Mouse (Mus musculus) cerebellum, adult 2 months (tissue): ENCODE results near the gene Cfap57. TPM values are rescaled to one million over a fixed set of nuclear protein-coding genes. Genes with fewer than 3 reads are reported as not detected.

ENCODE experiments used
- DNase-seq, 2 experiments: peaks; one replicate each; pipeline ENCODE4 v3.0.0; 2021
- H3K27ac ChIP-seq: fragments of 200-500 bp; 2 replicates; pipeline ENCODE4 v1.5.1; 2012; ENCODE audit warnings: low read length, control low read depth, inconsistent platforms; ENCODE audit not compliant: insufficient read depth
- H3K27me3 ChIP-seq: fragments of 200-500 bp; 2 replicates; pipeline ENCODE4 v1.6.1; 2012; ENCODE audit warnings: inconsistent platforms, mild to moderate bottlenecking, low read length, moderate library complexity; ENCODE audit not compliant: control insufficient read depth, insufficient read depth
- H3K4me1 ChIP-seq: fragments of 200-500 bp; 2 replicates; pipeline ENCODE4 v1.6.1; 2011; ENCODE audit warnings: low read length; ENCODE audit not compliant: control insufficient read depth, insufficient read depth
- H3K4me3 ChIP-seq: fragments of 200-500 bp; replicated peaks from 2 replicates; pipeline ENCODE3; 2011; ENCODE audit warnings: mild to moderate bottlenecking, low read depth, low read length, control low read depth; ENCODE audit not compliant: insufficient read depth
- CTCF ChIP-seq: fragments of 200-500 bp; IDR thresholded peaks from 2 replicates; pipeline ENCODE4 v1.5.1; 2011; ENCODE audit warnings: low read depth, mild to moderate bottlenecking, control low read depth, low read length, moderate library complexity, borderline replicate concordance; ENCODE audit not compliant: insufficient read depth
- POLR2A ChIP-seq: fragments of 200-500 bp; IDR thresholded peaks from 2 replicates; pipeline ENCODE4 v1.6.1; 2011; ENCODE audit warnings: low read length, control low read depth, borderline replicate concordance; ENCODE audit not compliant: insufficient read depth
- WGBS: fragments of 180-500 bp; shearing (Covaris S2); methylation state at CpG from one replicate; pipeline ENCODE4 v1.1.7; 2018; 5-methylcytosine and 5-hydroxymethylcytosine counted together
- polyA plus RNA-seq: library from polyadenylated mRNA; depleted of rRNA; stranded (reverse); fragments of >200 nt; gene quantifications from 2 replicates; pipeline ENCODE4 v1.2.3, GENCODE M21; 2012

The Cfap57 gene
- polyA plus RNA-seq, 1 experiment: 0.36 TPM

DNA sequence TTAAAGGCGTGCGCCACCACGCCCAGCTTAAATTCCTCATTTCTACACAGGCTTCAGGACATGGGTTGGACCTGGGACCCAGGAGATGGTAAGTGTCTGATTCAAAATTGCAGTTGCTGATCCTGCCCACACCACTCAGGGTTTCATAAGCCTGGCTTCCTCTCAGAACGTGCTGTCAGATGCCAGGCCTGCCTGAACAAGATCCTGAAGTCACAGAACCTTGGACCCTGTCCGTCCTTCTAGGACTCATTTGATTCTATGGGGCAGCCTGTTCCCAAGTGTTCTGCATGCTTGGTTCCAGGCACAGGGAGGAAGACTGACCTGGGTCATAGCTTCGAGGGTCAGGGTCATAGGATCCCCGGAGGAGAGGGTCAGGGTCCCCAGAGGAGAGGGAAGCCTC lies 87.0 kb downstream of the Cfap57 start:
- TF ChIP-seq POLR2A (no peak), CTCF (no peak)
- Histone ChIP-seq H3K4me3 (no peak overlapping the region), H3K27me3 (no peaks in the 10 kb centered on the region), H3K27ac (no peak overlapping the region), H3K4me1 (no peaks in the 10 kb centered on the region; the same call in 1 of the 2 replicates)
- no peak for DNase-seq
- 70% methylated on average over 7 of the region's 7 CpGs for WGBS

DNA sequence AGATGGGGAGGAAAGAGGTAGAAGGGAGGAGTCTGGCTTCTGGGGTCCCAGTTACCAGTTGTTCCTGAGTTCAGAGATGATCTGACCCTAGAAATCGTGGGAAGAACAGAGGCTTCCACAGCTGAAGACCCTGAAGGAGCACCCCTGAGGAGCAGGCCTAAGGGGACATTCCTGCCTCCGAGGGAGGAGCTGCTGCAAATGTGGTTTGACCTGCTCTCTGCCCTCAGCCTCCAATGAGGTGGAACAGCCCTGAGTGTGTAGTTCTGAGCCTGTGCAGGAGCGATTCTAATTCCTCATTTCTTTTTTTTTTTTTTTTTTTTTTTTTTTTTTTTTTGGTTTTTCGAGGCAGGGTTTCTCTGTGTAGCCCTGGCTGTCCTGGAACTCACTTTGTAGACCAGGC lies 87.4 kb downstream of the Cfap57 start:
- no peak for DNase-seq
- Histone ChIP-seq H3K4me1 (no peaks in the 10 kb centered on the region; the same call in 1 of the 2 replicates), H3K4me3 (no peak overlapping the region), H3K27ac (no peak overlapping the region), H3K27me3 (no peaks in the 10 kb centered on the region)
- 43% methylated on average over 3 of the region's 4 CpGs for WGBS
- TF ChIP-seq CTCF (no peak), POLR2A (no peak)

DNA sequence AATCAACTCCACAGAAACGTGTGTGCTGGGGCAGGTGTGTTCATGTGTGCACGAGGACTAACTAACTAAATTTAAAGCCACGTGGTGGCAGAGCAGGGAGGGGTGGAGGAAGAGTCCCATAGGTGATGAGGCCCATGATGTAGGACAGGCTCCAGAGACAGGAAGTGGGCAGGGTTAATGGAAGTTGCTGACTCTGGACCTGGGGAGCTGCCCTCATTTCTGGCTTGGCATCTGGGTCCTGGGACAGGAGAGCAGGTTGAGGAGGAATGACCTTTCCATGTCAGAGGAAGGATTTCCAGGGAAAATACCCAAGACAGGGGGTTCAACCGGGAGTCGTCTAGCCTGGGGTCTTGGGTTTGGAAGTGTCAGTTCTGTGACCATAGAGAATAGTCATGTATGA lies 87.9 kb downstream of the Cfap57 start:
- Histone ChIP-seq H3K27ac (no peak overlapping the region), H3K4me1 (no peaks in the 10 kb centered on the region; the same call in 1 of the 2 replicates), H3K27me3 (no peaks in the 10 kb centered on the region), H3K4me3 (no peak overlapping the region)
- 74% methylated on average over 5 of the region's 5 CpGs for WGBS
- no peak for DNase-seq
- TF ChIP-seq POLR2A (no peak), CTCF (no peak)

DNA sequence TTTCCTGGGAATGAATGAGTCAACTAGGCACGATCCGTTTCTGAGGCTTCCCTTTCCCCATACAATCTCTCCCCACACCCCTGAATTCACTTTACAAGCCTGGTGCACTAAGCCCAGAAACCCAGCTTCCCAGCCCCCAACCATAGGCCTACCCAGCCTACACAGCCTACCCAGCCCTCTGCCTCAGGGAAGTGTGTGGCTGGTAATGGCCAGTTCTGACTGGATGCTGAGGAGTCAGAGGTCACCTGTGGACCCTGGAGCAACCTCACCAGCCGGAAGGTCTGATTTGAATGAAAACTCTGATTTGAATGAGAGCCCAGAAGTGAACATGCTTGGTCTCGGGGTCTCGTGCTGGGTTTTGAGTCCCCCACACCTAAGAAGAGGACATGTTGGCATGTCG lies 92.9 kb downstream of the Cfap57 start:
- no peak for DNase-seq
- Histone ChIP-seq H3K4me1 (no peaks in the 10 kb centered on the region), H3K27ac (no peak overlapping the region), H3K4me3 (no peak overlapping the region), H3K27me3 (no peaks in the 10 kb centered on the region)
- TF ChIP-seq POLR2A (no peak), CTCF (no peak)
- 85% methylated on average over 6 of the region's 6 CpGs for WGBS

DNA sequence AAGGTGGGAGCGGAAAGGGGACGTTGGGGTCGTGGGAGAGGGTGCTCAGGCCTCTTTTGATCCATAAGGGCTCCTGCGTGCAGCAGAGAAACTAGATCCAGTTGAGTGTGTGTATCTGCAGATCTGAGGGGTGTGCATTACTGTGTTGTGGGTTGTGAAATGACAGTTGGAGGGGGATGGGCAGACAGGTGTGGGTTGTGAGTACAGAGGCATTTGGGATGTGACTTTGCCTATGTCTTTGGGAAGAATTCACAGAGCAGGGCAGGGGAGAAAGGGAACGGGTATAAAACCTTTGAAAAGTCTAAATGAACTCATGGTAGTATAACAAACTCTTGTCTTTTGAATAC lies 93.3 kb downstream of the Cfap57 start:
- DNase-seq: no peak
- WGBS: 50% methylated on average over 5 of the region's 5 CpGs
- no peak overlapping the region for H3K27ac ChIP-seq
- no peak overlapping the region for H3K4me3 ChIP-seq
- H3K27me3 ChIP-seq: no peaks in the 10 kb centered on the region
- no peaks in the 10 kb centered on the region for H3K4me1 ChIP-seq
- no peak for TF ChIP-seq POLR2A
- TF ChIP-seq CTCF: no peak

DNA sequence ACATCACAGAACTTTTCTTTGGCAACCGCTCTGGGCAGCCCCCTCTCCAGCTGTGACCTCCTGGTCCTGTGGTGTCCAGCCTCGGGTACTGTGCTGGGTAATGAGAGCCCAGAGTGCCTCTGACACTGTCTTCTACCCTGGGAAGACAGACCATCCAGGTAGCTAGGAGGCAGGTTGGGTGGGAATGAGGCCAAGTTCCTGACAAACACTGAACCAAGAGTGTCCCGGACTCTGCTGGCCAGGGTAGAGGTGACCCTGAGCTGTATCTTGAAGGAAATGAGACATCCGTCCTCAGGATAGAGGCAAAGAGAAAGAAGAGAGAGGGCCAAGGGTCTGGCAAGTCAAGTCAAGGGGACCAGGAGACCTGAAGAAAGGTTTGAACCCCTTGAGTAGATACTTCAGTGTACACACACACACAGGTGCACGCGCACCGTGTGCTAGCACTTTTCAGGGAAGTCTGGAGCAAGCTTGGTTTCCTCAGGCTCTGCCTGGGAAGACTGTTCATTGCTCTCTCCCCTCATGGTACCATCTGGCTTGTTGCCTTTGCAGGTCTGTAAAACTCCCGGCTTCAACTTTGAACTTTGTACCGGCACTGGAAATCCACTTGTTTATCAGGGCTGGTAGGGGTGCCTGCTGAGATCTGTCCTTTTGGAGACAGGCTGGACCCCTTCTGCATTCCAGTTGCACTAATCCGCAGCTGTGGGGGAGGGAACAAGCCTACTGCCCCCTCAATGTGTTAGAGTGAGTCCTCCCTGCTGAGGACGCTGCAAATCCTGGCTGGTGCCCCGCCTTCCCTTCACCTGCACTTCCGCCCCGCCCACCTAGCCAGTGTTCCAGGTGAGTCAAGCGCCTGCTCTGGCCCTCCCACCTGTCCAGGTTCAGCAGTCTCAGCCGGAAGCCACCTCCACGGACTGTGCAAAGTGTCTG lies 93.9 kb downstream of the Cfap57 start, which contains the start of gene 2610528J11Rik:
Gene 2610528J11Rik, plus strand, starts transcription at position 592 of the 927 bp plus-strand sequence.
- no peak for DNase-seq
- Histone ChIP-seq H3K4me3 (no peak within 1 kb of the TSS), H3K4me1 (no peaks in the 10 kb centered on the region), H3K27me3 (no peaks in the 10 kb centered on the region), H3K27ac (no peak within 1 kb of the TSS)
- 43% methylated on average over 17 of the region's 17 CpGs for WGBS
- TF ChIP-seq CTCF: no peak
- TF ChIP-seq POLR2A: no peak

DNA sequence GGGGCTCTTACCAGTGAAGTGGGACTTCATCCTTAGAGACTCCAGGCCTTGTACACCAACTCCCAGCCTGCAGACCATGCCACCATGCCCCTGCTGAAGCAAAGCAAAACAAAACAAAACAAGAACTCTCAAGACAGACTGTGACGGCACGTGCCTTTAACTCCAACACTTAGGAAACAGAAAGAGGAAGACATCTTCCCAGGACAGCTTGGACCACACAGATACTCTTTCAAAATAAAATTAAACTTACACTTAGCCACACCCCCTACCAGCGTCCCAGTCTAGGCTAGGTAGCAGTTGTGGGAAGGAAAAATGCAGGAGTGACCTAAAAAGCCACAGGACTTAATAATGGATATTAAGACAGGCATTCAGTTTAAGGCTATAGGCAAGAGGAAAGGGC lies 94.8 kb downstream of the Cfap57 start:
- TF ChIP-seq POLR2A (no peak), CTCF (no peak)
- Histone ChIP-seq H3K4me3 (no peak overlapping the region), H3K4me1 (no peaks in the 10 kb centered on the region), H3K27ac (no peak overlapping the region), H3K27me3 (no peaks in the 10 kb centered on the region)
- DNase-seq: no peak
- 66% methylated on average over 3 of the region's 3 CpGs for WGBS

DNA sequence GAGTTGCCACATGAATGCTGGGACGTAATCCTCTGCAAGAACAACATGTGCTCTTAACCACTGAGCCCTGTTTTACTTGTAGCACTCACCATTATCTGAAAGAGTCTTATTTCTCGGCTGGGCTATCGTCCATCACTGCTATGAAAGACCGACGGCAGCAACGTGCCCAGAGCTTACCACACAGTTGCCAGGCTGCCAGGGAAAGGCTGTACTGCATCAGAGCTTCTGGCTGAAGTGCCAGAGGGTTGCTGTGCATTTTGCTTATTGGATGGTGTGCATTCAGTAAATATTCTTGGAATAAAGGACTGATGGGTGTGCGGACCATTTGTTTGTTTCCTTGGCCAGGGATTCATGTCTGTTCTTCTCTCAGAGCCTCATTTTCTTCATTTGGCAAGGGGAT lies 96.6 kb downstream of the Cfap57 start:
- no peak for DNase-seq
- TF ChIP-seq CTCF (no peak), POLR2A (no peak)

More for the DNA sequence above, 96.6 kb downstream of the Cfap57 start:
- H3K4me3 ChIP-seq: no peak overlapping the region
- H3K4me1 ChIP-seq: no peaks in the 10 kb centered on the region
- H3K27me3 ChIP-seq: no peaks in the 10 kb centered on the region
- no peak overlapping the region for H3K27ac ChIP-seq
- 40% methylated on average over 7 of the region's 7 CpGs for WGBS
